Mouse (Mus musculus) liver, adult 2 months (tissue): ENCODE measurements around the gene Ldlr.

Experiments
- CTCF ChIP-seq: fragments of 200-500 bp; IDR thresholded peaks from 2 replicates; pipeline ENCODE4 v1.5.1; 2011; ENCODE audit warnings: low read depth, low read length, control low read depth
- POLR2A ChIP-seq: fragments of 200-500 bp; IDR thresholded peaks from 2 replicates; pipeline ENCODE4 v1.6.1; 2011; ENCODE audit warnings: low read length, control low read depth; ENCODE audit not compliant: insufficient read depth; ENCODE audit errors: extremely low read depth

DNA sequence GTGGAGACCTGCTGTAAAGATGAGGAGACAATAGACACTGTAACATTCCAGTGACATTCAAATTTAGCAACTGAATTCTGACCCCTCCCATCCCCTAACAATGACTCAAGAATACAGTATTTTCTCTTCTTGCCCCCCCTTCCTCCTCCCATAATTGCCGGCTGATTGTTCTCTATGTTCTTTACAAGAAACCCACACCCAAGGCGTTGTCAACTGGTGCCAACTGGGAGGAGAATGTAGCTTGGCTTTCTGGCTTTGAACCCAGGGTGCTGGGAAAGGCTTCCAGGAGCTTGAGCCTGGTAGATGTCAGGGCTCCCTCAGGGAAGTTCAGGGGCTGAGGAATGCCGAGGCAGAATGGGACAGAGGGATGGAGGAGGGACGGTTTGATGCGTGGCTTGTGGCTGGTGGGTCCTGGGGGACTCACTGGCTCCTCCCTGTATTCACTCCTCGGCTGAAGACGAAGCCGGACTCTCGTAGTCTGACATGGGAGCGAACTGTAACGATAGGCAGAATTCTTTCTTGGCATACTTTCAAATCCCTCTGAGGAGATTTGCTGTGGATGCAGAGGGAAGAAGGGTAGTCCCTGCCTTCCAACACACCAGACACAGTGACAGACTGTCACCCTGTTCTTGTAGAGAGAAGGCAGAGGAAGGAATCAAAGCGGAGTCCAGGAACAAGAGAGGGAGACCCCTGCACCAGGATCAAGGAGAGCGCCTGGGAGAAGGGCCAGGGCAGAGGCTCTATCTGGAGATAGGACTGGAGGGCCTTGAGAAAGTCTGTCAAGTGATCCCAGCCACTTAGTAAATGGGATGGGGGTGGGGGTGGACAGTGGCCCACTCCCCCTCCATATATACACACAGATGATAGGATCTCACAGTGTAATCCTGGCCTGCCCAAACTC lies 45.5 kb downstream of the Ldlr start:
- no peak for TF ChIP-seq CTCF
- TF ChIP-seq POLR2A, result no peak
